Mouse (Mus musculus): Measurements from ENCODE around the gene Ist1. TPM values are rescaled to one million over a fixed set of nuclear protein-coding genes. Genes with fewer than 3 reads are reported as not detected.

Gene Ist1
- polyA plus RNA-seq, 1 experiment = 74.0 TPM

DNA sequence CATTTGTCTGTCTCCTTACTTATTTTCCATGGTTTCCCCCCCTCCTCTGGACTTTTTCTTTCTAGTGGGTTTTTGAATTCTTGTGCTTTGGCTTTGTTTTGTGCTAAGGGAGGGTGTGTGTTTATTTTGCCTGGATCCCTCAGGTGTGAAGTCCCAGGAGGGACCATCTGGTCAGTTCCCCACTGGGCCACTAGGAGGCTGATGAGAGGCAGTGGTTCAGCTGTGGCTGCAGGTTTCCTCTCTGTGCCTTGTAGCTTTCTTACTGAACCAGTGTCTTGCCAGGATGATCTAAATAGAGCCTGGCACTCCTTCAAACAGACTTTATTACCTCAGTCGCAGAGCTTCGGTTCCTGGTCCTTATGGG, 13.8 kb upstream of the Ist1 start:
- TF ChIP-seq POLR2A (IDR thresholded peaks at IDR 0.05; ENCODE audit: borderline replicate concordance, low read depth, low read length) (no peak), CTCF (IDR thresholded peaks at IDR 0.05; ENCODE audit: low read depth, low read length) (peak; percentile 86)
- H3K27ac ChIP-seq (ENCODE audit: insufficient read depth, low read depth, low read length) = no peak overlapping the region
- peaks cover 6% of the 10 kb centered on the region for H3K4me1 ChIP-seq (ENCODE audit: control insufficient read depth, insufficient read depth, low read length)
- H3K4me3 ChIP-seq (ENCODE audit: insufficient read depth, low read length) = no peak overlapping the region

DNA sequence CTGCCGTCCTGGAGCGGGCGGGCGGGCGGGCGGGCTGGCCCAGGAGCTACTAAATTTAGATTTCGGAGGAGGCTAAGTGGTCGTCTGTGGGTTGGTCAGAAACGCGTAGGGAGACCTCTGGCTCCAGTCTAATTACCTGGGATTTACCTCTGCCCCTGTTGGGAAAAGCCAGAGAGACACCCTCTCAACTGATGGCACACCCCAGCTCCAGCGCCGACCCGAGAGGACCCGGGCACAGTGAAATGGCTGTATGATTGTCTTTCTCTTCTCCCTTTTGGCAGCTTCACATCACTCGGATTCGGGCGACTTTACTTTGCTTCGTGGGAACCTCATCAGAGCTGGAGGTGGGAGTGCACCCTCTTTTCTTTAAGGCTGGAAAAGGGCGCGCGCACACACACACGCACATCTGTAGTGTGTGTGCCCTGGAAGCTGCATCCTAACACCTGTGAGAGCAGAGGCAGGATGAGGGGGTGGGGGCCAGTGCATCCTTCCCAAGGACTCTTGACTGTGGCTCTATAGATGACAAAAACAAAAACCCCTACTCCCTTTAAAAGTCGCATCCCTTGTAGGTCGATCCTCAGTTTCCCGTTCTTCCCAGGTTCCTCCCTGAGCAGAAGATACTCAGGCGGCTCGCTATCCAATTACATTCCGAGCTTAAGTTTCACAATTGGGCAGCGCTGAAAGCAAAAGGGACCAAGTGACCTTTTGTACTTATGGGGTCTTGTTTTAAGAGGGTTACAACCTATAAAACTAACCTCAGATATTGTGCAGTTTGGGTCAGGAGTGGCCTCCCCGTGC, 13.2 kb upstream of the Ist1 start:
- Histone ChIP-seq H3K4me3 (ENCODE audit: insufficient read depth, low read length) (peak overlapping the region; percentile 65), H3K4me1 (ENCODE audit: control insufficient read depth, insufficient read depth, low read length) (peaks cover 6% of the 10 kb centered on the region), H3K27ac (ENCODE audit: insufficient read depth, low read depth, low read length) (no peak overlapping the region)
- TF ChIP-seq POLR2A (IDR thresholded peaks at IDR 0.05; ENCODE audit: borderline replicate concordance, low read depth, low read length) (no peak), CTCF (IDR thresholded peaks at IDR 0.05; ENCODE audit: low read depth, low read length) (no peak)

GRCm38 (mm10) chr8:109705320-109706075, 12.4 kb upstream of the Ist1 start, which contains the start of gene Zfp821:
Gene Zfp821, plus strand, starts transcription at chr8:109705546.
- Histone ChIP-seq H3K4me1 (ENCODE audit: control insufficient read depth, insufficient read depth, low read length) (peaks cover 6% of the 10 kb centered on the region), H3K27ac (ENCODE audit: insufficient read depth, low read depth, low read length) (peak within 1 kb of the TSS; percentile 64), H3K4me3 (ENCODE audit: insufficient read depth, low read length) (peak within 1 kb of the TSS; percentile 65)
- TF ChIP-seq POLR2A (IDR thresholded peaks at IDR 0.05; ENCODE audit: borderline replicate concordance, low read depth, low read length) (no peak), CTCF (IDR thresholded peaks at IDR 0.05; ENCODE audit: low read depth, low read length) (no peak)

DNA sequence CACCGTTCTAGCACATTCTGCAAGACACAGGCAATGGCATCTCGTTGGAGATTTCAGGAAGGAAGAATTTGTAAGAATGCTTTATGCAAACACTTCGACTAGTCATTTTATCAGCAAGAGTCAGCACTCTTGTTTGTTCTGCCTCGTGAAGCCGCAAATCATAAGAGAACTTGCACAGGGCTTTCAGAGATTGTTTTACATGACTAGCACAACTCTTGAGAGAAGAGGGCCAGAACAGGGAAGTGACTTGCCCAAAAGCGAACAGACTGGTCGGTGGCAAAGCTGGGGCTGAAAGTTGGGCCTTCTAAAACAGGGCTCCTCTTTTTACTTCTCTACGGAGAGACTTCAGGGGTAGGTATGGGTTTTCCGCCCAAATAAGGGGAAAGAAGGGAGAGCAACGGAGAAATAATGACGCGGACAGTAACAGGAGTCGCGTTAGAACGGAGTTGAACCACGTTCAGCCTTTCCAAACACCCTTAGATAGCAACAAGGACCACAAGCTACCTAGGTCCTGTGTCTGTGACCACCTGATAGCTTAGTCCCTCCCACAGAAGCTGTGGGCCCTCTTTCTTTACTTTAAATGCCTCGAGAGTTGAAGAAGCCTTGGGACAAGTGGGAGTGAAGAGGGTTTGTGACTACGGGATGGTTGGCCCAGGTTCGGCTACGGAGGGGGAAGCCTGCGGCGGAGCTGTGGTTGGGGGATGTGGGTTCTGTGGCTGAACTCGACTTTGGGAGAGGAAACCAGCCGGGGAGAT, 11.7 kb upstream of the Ist1 start:
- Histone ChIP-seq H3K27ac (ENCODE audit: insufficient read depth, low read depth, low read length) (peak overlapping the region; percentile 64), H3K4me1 (ENCODE audit: control insufficient read depth, insufficient read depth, low read length) (peaks cover 6% of the 10 kb centered on the region), H3K4me3 (ENCODE audit: insufficient read depth, low read length) (peak overlapping the region; percentile 65)
- TF ChIP-seq POLR2A (IDR thresholded peaks at IDR 0.05; ENCODE audit: borderline replicate concordance, low read depth, low read length) (no peak), CTCF (IDR thresholded peaks at IDR 0.05; ENCODE audit: low read depth, low read length) (no peak)

- H3K4me1 ChIP-seq (ENCODE audit: control insufficient read depth, insufficient read depth, low read length) = peaks cover 4% of the 10 kb centered on the region
- TF ChIP-seq POLR2A (IDR thresholded peaks at IDR 0.05; ENCODE audit: borderline replicate concordance, low read depth, low read length) = no peak
- no peak for TF ChIP-seq CTCF (IDR thresholded peaks at IDR 0.05; ENCODE audit: low read depth, low read length)
- H3K4me3 ChIP-seq (ENCODE audit: insufficient read depth, low read length) = no peak overlapping the region
- no peak overlapping the region for H3K27ac ChIP-seq (ENCODE audit: insufficient read depth, low read depth, low read length)
Measured at GRCm38 (mm10) chr8:109698477-109698876, 5.4 kb upstream of the Ist1 start.

DNA sequence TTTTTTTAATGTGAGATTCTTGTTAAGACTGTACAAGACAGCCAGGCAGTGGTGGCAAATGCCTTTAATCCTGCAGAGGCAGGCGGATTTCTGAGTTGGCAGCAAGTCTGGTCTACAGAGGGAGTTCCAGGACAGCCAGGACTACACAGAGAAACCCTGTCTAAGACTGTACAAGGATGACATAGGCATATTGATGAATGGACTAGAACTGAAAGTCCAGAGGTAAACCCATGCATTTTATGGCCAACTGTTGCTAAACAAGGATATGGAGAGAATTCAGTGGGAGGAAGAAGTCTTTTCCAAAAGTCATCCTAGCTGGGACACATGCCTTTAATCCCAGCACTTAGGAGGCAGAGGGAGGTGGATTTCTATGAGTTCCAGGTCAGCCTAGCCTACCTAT, 4.7 kb upstream of the Ist1 start:
- TF ChIP-seq CTCF (IDR thresholded peaks at IDR 0.05; ENCODE audit: low read depth, low read length) (no peak), POLR2A (IDR thresholded peaks at IDR 0.05; ENCODE audit: borderline replicate concordance, low read depth, low read length) (no peak)
- no peak overlapping the region for H3K4me3 ChIP-seq (ENCODE audit: insufficient read depth, low read length)
- no peak overlapping the region for H3K27ac ChIP-seq (ENCODE audit: insufficient read depth, low read depth, low read length)
- peaks cover 4% of the 10 kb centered on the region for H3K4me1 ChIP-seq (ENCODE audit: control insufficient read depth, insufficient read depth, low read length)

- Histone ChIP-seq H3K4me3 (ENCODE audit: insufficient read depth, low read length) (no peak overlapping the region), H3K4me1 (ENCODE audit: control insufficient read depth, insufficient read depth, low read length) (peaks cover 8% of the 10 kb centered on the region), H3K27ac (ENCODE audit: insufficient read depth, low read depth, low read length) (no peak overlapping the region)
- no peak for TF ChIP-seq POLR2A (IDR thresholded peaks at IDR 0.05; ENCODE audit: borderline replicate concordance, low read depth, low read length)
- TF ChIP-seq CTCF (IDR thresholded peaks at IDR 0.05; ENCODE audit: low read depth, low read length) = no peak
Measured at GRCm38 (mm10) chr8:109694154-109694553, 1.1 kb upstream of the Ist1 start.

DNA sequence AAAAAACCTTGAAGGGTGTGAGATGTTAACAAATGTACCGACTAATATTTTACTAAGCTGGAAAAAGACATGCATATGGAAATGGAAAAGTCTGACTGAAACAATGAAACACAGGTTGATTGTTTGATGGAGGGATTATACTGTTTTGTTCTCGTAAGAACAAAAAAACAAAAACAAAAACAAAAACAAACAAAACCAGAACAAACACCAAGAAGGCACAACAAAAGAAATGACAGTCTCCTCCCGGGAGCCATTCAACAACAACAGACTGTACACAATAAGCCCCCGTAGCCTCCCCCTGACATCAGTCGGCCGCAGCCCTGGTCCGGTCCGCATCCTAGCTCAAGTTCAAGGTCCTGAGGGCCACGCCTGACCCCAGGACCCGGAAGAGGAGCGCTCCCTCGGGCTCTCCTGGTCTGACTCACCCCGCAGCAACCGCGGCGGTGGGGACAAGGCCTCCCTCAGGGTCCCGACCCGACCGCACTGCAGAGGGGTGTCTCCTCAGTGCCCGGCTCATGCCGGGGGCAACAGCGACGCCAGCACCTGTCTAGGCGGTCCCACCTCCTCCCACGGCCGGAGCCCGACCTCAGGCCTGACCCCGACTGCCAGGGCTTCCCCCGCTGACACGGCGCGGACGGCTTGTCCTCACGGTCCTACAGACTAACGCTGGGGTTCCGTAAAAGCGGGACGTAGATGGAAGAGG, 466 bp downstream of the Ist1 start:
- H3K27ac ChIP-seq (ENCODE audit: insufficient read depth, low read depth, low read length) = peak overlapping the region; percentile 30; the same call in 1 of the 2 replicates
- H3K4me1 ChIP-seq (ENCODE audit: control insufficient read depth, insufficient read depth, low read length) = peaks cover 15% of the 10 kb centered on the region
- TF ChIP-seq POLR2A (IDR thresholded peaks at IDR 0.05; ENCODE audit: borderline replicate concordance, low read depth, low read length) (no peak), CTCF (IDR thresholded peaks at IDR 0.05; ENCODE audit: low read depth, low read length) (no peak)
- H3K4me3 ChIP-seq (ENCODE audit: insufficient read depth, low read length) = peak overlapping the region; percentile 84

DNA sequence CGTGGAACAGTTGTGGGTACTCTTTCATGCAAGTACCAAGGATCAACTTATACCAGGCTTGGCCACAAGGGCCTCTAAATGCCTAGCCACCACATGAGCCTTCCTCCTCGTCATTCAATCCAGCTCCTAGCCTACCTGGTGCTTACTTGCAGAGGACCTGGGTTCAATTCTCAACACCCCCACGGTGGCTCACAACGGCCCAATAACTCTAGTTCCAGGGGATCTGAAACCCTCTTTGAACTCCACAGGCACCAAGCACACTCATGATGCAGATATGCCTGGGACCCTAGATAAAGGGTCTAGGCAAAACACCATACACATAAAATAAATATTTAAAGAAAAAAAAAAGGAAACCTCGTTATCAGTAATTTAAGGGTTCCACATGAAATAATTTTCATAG, 1.3 kb downstream of the Ist1 start:
- TF ChIP-seq CTCF (IDR thresholded peaks at IDR 0.05; ENCODE audit: low read depth, low read length) = no peak
- TF ChIP-seq POLR2A (IDR thresholded peaks at IDR 0.05; ENCODE audit: borderline replicate concordance, low read depth, low read length) = no peak
- H3K4me3 ChIP-seq (ENCODE audit: insufficient read depth, low read length) = peak overlapping the region; percentile 23; the same call in 1 of the 2 replicates
- no peak overlapping the region for H3K27ac ChIP-seq (ENCODE audit: insufficient read depth, low read depth, low read length)
- peaks cover 20% of the 10 kb centered on the region for H3K4me1 ChIP-seq (ENCODE audit: control insufficient read depth, insufficient read depth, low read length)

Data from bone marrow macrophage, adult 2 months (primary cell).